Mouse (Mus musculus): ENCODE measurements around the gene Atp11b. TPM values are rescaled to one million over a fixed set of nuclear protein-coding genes. Genes with fewer than 3 reads are reported as not detected.

Gene Atp11b
- total and polyA plus RNA-seq, 3 experiments, result 28.3 to 207 (median 121) TPM

DNA sequence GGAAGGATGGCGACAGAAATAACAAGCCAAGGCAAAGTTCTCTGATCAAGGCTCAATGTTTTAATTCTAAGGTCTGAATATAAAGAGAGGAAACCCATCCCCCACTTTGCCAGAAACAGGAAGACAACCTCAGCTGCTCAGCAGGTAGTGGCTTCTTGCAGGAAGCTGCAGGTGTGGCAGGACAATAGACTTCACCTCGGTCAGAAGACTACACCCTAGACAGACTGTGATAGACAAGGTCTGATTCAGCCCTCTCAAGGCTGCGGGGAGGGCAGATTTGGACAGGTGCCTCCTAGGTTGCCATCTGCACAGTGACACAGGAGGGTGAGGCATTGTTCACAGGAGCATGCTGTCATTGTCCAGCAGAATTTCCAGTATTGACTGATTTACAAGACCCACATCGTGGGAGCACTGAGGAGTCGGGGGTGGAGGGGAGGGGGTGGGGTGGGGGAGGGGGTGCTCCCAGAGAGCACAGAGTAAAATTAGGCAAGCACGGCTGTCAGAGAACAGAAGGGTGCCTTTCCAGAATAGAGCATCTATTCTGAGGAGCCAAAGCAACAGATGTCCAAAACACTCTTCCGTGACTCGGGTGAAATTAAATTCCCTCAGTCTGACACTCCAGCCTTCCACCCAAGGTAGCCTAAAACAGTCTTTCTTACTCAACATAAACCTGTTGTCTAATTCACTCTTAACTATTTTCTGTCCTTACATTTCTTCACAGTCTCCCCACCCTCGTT lies 30.2 kb upstream of the Atp11b start:
- no peaks in the 10 kb centered on the region for H3K27me3 ChIP-seq (ENCODE audit: insufficient read depth, low read length)
- no peaks in the 10 kb centered on the region for H3K36me3 ChIP-seq (replicated peaks)
- ATAC-seq (ENCODE audit: extremely low read depth, insufficient number of reproducible peaks, low FRiP score, poor library complexity, severe bottlenecking) (no peak), DNase-seq (ENCODE audit: low spot score) (no peak)
- no peaks in the 10 kb centered on the region for H3K9me3 ChIP-seq (replicated peaks)
- no peak overlapping the region for H3K4me3 ChIP-seq (ENCODE audit: low read depth, low read length)
- TF ChIP-seq POLR2AphosphoS5 (IDR thresholded peaks at IDR 0.05; ENCODE audit: insufficient replicate concordance, low read depth, low read length), result no peak
- no peak for TF ChIP-seq TAL1 (conservative IDR thresholded peaks at IDR 0.05; ENCODE audit: low read depth, low read length)
- no peak for TF ChIP-seq GATA2 (IDR thresholded peaks at IDR 0.05; ENCODE audit: borderline replicate concordance, low read depth, low read length)
- TF ChIP-seq GATA1 (IDR thresholded peaks at IDR 0.05; ENCODE audit: borderline replicate concordance, low read length), result no peak
- TF ChIP-seq CTCF (IDR thresholded peaks at IDR 0.05; ENCODE audit: low read depth, low read length), result no peak
- H3K4me1 ChIP-seq (ENCODE audit: insufficient read depth, low read depth, low read length), result peaks cover 34% of the 10 kb centered on the region

DNA sequence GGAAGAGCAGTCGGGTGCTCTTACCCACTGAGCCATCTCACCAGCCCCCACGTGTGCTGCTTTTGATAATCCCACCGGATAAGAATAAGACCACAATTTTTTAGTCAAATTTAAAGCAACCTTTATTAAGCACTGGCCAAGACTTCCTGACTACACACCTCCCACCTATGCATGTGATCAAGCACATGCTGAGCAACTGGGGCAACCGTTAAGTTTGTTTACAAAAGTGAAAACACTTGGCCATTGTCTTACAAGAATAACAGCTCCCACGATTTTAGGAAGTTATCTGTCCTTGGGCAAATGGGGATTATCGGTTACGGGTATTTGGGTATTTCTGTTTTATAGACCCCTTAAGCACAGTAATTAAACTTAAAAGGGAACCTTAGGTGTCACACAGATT lies 28.8 kb upstream of the Atp11b start:
- DNase-seq (ENCODE audit: low spot score) (no peak), ATAC-seq (ENCODE audit: extremely low read depth, insufficient number of reproducible peaks, low FRiP score, poor library complexity, severe bottlenecking) (no peak)
- Histone ChIP-seq H3K4me3 (ENCODE audit: low read depth, low read length) (no peak overlapping the region), H3K27me3 (ENCODE audit: insufficient read depth, low read length) (no peaks in the 10 kb centered on the region), H3K4me1 (ENCODE audit: insufficient read depth, low read depth, low read length) (peaks cover 27% of the 10 kb centered on the region), H3K9me3 (replicated peaks) (peaks cover 3% of the 10 kb centered on the region), H3K36me3 (replicated peaks) (peaks cover under 1% of the 10 kb centered on the region)
- TF ChIP-seq POLR2AphosphoS5 (IDR thresholded peaks at IDR 0.05; ENCODE audit: insufficient replicate concordance, low read depth, low read length) (no peak), GATA1 (IDR thresholded peaks at IDR 0.05; ENCODE audit: borderline replicate concordance, low read length) (no peak), GATA2 (IDR thresholded peaks at IDR 0.05; ENCODE audit: borderline replicate concordance, low read depth, low read length) (no peak), CTCF (IDR thresholded peaks at IDR 0.05; ENCODE audit: low read depth, low read length) (no peak), TAL1 (conservative IDR thresholded peaks at IDR 0.05; ENCODE audit: low read depth, low read length) (no peak)

DNA sequence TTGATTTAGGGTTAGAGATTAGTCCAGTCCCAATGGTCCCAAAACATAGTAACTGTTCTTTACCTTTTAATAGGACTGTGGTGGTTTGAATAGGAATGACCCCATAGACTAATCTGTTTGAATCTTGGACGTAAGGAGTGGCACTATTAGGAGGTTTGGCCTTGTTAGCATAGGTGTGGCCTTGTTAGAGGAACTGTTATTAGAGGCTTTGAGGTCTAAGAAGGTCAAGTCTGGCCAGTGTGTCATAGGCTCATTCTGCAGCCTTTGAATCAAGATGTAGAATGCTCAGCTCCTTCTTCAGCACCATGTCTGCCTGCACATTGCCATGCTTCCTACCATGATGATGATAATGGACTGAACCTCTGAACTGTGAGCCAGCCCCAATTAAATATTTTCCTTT lies 27.0 kb upstream of the Atp11b start:
- no peak for DNase-seq (ENCODE audit: low spot score)
- no peak overlapping the region for H3K4me3 ChIP-seq (ENCODE audit: low read depth, low read length)
- H3K9me3 ChIP-seq (replicated peaks), result peaks cover 11% of the 10 kb centered on the region
- peaks cover 15% of the 10 kb centered on the region for H3K4me1 ChIP-seq (ENCODE audit: insufficient read depth, low read depth, low read length)
- H3K27me3 ChIP-seq (ENCODE audit: insufficient read depth, low read length), result no peaks in the 10 kb centered on the region
- peaks cover 3% of the 10 kb centered on the region for H3K36me3 ChIP-seq (replicated peaks)
- ATAC-seq (ENCODE audit: extremely low read depth, insufficient number of reproducible peaks, low FRiP score, poor library complexity, severe bottlenecking), result no peak
- TF ChIP-seq GATA1 (IDR thresholded peaks at IDR 0.05; ENCODE audit: borderline replicate concordance, low read length) (no peak), POLR2AphosphoS5 (IDR thresholded peaks at IDR 0.05; ENCODE audit: insufficient replicate concordance, low read depth, low read length) (no peak), TAL1 (conservative IDR thresholded peaks at IDR 0.05; ENCODE audit: low read depth, low read length) (no peak), GATA2 (IDR thresholded peaks at IDR 0.05; ENCODE audit: borderline replicate concordance, low read depth, low read length) (no peak), CTCF (IDR thresholded peaks at IDR 0.05; ENCODE audit: low read depth, low read length) (no peak)

DNA sequence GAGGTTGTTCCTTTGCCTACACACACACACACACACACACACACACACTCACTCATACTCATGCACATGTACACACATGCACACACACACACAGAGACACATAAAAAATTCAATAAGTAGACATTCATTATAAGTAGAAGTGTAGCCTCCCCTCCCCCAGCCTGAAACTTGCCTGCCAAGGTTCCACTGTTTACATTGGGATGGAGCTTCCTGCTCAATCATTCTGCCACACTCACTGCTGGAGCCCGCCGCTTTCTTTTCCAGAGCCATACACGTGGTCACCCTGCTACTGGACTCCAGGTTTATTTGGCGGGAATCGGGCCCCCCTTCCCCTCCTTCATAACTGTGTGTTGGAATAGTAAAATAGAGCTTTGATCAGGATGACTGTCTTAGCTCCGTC lies 24.4 kb upstream of the Atp11b start:
- no peak for ATAC-seq (ENCODE audit: extremely low read depth, insufficient number of reproducible peaks, low FRiP score, poor library complexity, severe bottlenecking)
- TF ChIP-seq CTCF (IDR thresholded peaks at IDR 0.05; ENCODE audit: low read depth, low read length) (no peak), GATA2 (IDR thresholded peaks at IDR 0.05; ENCODE audit: borderline replicate concordance, low read depth, low read length) (no peak), POLR2AphosphoS5 (IDR thresholded peaks at IDR 0.05; ENCODE audit: insufficient replicate concordance, low read depth, low read length) (no peak), TAL1 (conservative IDR thresholded peaks at IDR 0.05; ENCODE audit: low read depth, low read length) (no peak), GATA1 (IDR thresholded peaks at IDR 0.05; ENCODE audit: borderline replicate concordance, low read length) (no peak)
- H3K9me3 ChIP-seq (replicated peaks), result peaks cover 17% of the 10 kb centered on the region

DNA sequence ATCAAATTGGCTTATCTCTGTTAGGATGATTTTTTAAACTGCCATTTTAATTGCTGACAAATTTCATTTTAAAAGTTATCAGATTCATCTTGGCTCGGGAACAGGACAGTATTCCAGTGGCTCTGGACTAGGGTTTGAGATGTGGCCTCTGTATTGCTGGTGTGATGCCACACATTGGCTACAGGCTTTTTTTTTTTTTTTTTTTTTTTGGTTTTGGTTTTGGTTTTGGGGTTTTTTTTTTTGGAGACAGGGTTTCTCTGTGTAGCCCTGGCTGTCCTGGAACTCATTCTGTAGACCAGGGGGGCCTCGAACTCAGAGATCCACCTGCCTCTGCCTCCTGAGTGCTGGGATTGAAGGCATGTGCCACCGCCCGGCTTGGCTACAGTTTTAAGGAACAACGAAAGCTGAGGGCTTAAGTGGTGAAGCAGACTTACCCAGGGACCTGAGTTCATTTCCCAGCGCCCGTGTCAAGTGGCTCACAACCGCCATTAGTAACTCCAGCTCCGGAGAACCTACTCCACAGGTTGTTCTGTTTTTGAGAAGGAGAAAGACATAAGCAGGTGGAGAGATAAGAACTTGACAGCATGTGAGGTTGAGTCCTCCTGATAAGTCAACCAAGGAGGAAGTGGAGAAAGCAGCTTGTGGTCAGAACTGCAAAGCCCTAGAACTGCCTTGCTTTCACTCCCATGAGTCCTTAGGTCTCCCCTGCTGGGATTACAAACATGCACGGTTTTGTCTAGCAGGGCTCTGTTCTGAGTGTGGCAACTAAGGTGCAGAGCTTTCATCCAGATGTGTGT lies 21.7 kb upstream of the Atp11b start:
- Histone ChIP-seq H3K4me1 (ENCODE audit: insufficient read depth, low read depth, low read length) (peaks cover 20% of the 10 kb centered on the region), H3K9me3 (replicated peaks) (peaks cover 20% of the 10 kb centered on the region), H3K4me3 (ENCODE audit: low read depth, low read length) (peak overlapping the region; percentile 65), H3K27me3 (ENCODE audit: insufficient read depth, low read length) (no peaks in the 10 kb centered on the region), H3K36me3 (replicated peaks) (peaks cover 3% of the 10 kb centered on the region)
- DNase-seq (ENCODE audit: low spot score), result peak; percentile 71
- TF ChIP-seq POLR2AphosphoS5 (IDR thresholded peaks at IDR 0.05; ENCODE audit: insufficient replicate concordance, low read depth, low read length) (no peak), TAL1 (conservative IDR thresholded peaks at IDR 0.05; ENCODE audit: low read depth, low read length) (peak; percentile 72)
- ATAC-seq (ENCODE audit: extremely low read depth, insufficient number of reproducible peaks, low FRiP score, poor library complexity, severe bottlenecking), result peak; percentile 92

More for the DNA sequence above, 24.4 kb upstream of the Atp11b start:
- Histone ChIP-seq H3K27me3 (ENCODE audit: insufficient read depth, low read length) (no peaks in the 10 kb centered on the region), H3K36me3 (replicated peaks) (peaks cover 3% of the 10 kb centered on the region), H3K4me1 (ENCODE audit: insufficient read depth, low read depth, low read length) (peaks cover 22% of the 10 kb centered on the region), H3K4me3 (ENCODE audit: low read depth, low read length) (no peak overlapping the region)
- DNase-seq (ENCODE audit: low spot score), result no peak

DNA sequence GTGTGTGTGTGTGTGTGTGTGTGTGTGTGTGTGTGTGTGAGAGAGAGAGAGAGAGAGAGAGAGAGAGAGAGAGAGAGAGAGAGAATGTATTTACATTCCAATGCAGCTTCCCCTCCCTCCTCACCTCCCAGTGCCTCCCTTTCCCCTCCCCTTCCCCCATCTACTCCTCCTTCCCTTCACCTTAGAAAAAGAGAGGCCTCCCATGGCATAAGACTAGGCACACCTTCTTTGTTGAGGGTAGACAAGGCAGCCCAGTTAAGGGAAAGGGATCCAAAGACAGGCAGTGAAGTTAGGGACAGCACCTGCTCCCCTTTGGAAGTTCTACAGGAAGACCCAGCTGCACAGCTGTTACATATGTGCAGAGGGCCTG lies 21.1 kb upstream of the Atp11b start:
- ATAC-seq (ENCODE audit: extremely low read depth, insufficient number of reproducible peaks, low FRiP score, poor library complexity, severe bottlenecking) (peak; percentile 64), DNase-seq (ENCODE audit: low spot score) (no peak)
- TF ChIP-seq GATA2 (IDR thresholded peaks at IDR 0.05; ENCODE audit: borderline replicate concordance, low read depth, low read length) (no peak), GATA1 (IDR thresholded peaks at IDR 0.05; ENCODE audit: borderline replicate concordance, low read length) (no peak), TAL1 (conservative IDR thresholded peaks at IDR 0.05; ENCODE audit: low read depth, low read length) (no peak), POLR2AphosphoS5 (IDR thresholded peaks at IDR 0.05; ENCODE audit: insufficient replicate concordance, low read depth, low read length) (no peak), CTCF (IDR thresholded peaks at IDR 0.05; ENCODE audit: low read depth, low read length) (no peak)
- no peaks in the 10 kb centered on the region for H3K27me3 ChIP-seq (ENCODE audit: insufficient read depth, low read length)
- peaks cover 3% of the 10 kb centered on the region for H3K36me3 ChIP-seq (replicated peaks)
- H3K4me3 ChIP-seq (ENCODE audit: low read depth, low read length), result peak overlapping the region; percentile 65; the same call in 1 of the 2 replicates
- peaks cover 20% of the 10 kb centered on the region for H3K9me3 ChIP-seq (replicated peaks)
- H3K4me1 ChIP-seq (ENCODE audit: insufficient read depth, low read depth, low read length), result peaks cover 20% of the 10 kb centered on the region

All from G1E (cell line).